Mouse (Mus musculus) megakaryocyte, embryonic 14.5 days (primary cell): ENCODE results near the gene Flcn.

Experiments used
- FLI1 ChIP-seq: IDR thresholded peaks from 2 replicates; pipeline ENCODE4 v1.6.1; 2012; ENCODE audit warnings: low read length, inconsistent platforms, mixed read lengths
- GATA1 ChIP-seq: IDR thresholded peaks from 3 replicates; pipeline ENCODE4 v1.6.1; 2012; ENCODE audit warnings: mixed read lengths, low read length, inconsistent platforms, borderline replicate concordance

DNA sequence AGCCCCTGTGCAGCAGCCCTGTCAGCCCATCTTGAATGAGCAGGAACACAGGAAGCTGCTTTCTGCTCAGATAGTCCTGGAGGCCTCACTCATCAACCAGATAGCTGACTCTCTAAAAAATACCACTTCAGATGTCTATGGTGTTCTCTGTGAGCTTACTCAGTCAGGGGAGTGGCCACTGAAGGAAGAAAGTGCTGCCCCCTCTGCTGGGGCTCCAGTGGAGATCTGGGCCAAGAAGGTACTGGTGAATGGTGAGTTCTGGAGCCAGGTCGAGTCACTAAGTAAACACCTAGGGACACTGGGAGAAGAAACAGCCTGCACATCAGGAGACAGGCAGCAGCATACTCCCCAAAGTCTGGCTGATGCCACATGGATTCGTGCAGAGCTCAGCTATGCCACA lies 50.2 kb downstream of the Flcn start:
- TF ChIP-seq GATA1: no peak
- no peak for TF ChIP-seq FLI1
